Mouse (Mus musculus): ENCODE data around the gene Caskin1. TPM values are rescaled to one million over a fixed set of nuclear protein-coding genes. Genes with fewer than 3 reads are reported as not detected.
A peak's percentile ranks its signal among the peaks of the same experiment; 100 is the strongest.

Caskin1 gene
- polyA plus RNA-seq, 1 experiment = 0.47 TPM

- Histone ChIP-seq H3K27ac (ENCODE audit: insufficient read depth, low read length) (no peak overlapping the region), H3K36me3 (ENCODE audit: control insufficient read depth, insufficient read depth, low read length) (no peaks in the 10 kb centered on the region), H3K4me1 (ENCODE audit: control insufficient read depth, insufficient read depth, insufficient read length) (no peaks in the 10 kb centered on the region), H3K4me3 (ENCODE audit: extremely low read depth, insufficient read depth, insufficient read length) (no peak overlapping the region), H3K27me3 (ENCODE audit: control insufficient read depth, insufficient read depth, low read length) (no peaks in the 10 kb centered on the region)
- TF ChIP-seq POLR2A (IDR thresholded peaks at IDR 0.05; ENCODE audit: low read depth, low read length) = no peak
- TF ChIP-seq CTCF (IDR thresholded peaks at IDR 0.05; ENCODE audit: extremely low read depth, insufficient read depth, insufficient read length, insufficient replicate concordance) = no peak
- 61% methylated on average over 2 of the region's 2 CpGs for WGBS
- no peak for DNase-seq (ENCODE audit: low read depth in 1 of 2, low spot score in 2 of 2)
These were observed 26.8 kb upstream of the Caskin1 start for GRCm38 (mm10) chr17:24461580-24461979.

GRCm38 (mm10) chr17:24462932-24463331, 25.5 kb upstream of the Caskin1 start:
- no peak for DNase-seq (ENCODE audit: low read depth in 1 of 2, low spot score in 2 of 2)
- H3K4me3 ChIP-seq (ENCODE audit: extremely low read depth, insufficient read depth, insufficient read length) = no peak overlapping the region
- no peaks in the 10 kb centered on the region for H3K4me1 ChIP-seq (ENCODE audit: control insufficient read depth, insufficient read depth, insufficient read length)
- H3K36me3 ChIP-seq (ENCODE audit: control insufficient read depth, insufficient read depth, low read length) = no peaks in the 10 kb centered on the region
- H3K27me3 ChIP-seq (ENCODE audit: control insufficient read depth, insufficient read depth, low read length) = no peaks in the 10 kb centered on the region
- no peak overlapping the region for H3K27ac ChIP-seq (ENCODE audit: insufficient read depth, low read length)
- TF ChIP-seq CTCF (IDR thresholded peaks at IDR 0.05; ENCODE audit: extremely low read depth, insufficient read depth, insufficient read length, insufficient replicate concordance) (no peak), POLR2A (IDR thresholded peaks at IDR 0.05; ENCODE audit: low read depth, low read length) (no peak)
- WGBS = 100% methylated on average over 1 of the region's 1 CpGs

GRCm38 (mm10) chr17:24463374-24464133, 24.8 kb upstream of the Caskin1 start:
- 41% methylated on average over 6 of the region's 6 CpGs for WGBS
- H3K4me3 ChIP-seq (ENCODE audit: extremely low read depth, insufficient read depth, insufficient read length) = no peak overlapping the region
- H3K27ac ChIP-seq (ENCODE audit: insufficient read depth, low read length) = no peak overlapping the region
- no peaks in the 10 kb centered on the region for H3K27me3 ChIP-seq (ENCODE audit: control insufficient read depth, insufficient read depth, low read length)
- TF ChIP-seq CTCF (IDR thresholded peaks at IDR 0.05; ENCODE audit: extremely low read depth, insufficient read depth, insufficient read length, insufficient replicate concordance) (no peak), POLR2A (IDR thresholded peaks at IDR 0.05; ENCODE audit: low read depth, low read length) (no peak)
- no peaks in the 10 kb centered on the region for H3K4me1 ChIP-seq (ENCODE audit: control insufficient read depth, insufficient read depth, insufficient read length)
- no peaks in the 10 kb centered on the region for H3K36me3 ChIP-seq (ENCODE audit: control insufficient read depth, insufficient read depth, low read length)
- no peak for DNase-seq (ENCODE audit: low read depth in 1 of 2, low spot score in 2 of 2)

- peaks cover 12% of the 10 kb centered on the region for H3K4me1 ChIP-seq (ENCODE audit: control insufficient read depth, insufficient read depth, insufficient read length)
- TF ChIP-seq CTCF (IDR thresholded peaks at IDR 0.05; ENCODE audit: extremely low read depth, insufficient read depth, insufficient read length, insufficient replicate concordance) = no peak
- no peak for TF ChIP-seq POLR2A (IDR thresholded peaks at IDR 0.05; ENCODE audit: low read depth, low read length)
- DNase-seq (ENCODE audit: low read depth in 1 of 2, low spot score in 2 of 2) = no peak
- no peaks in the 10 kb centered on the region for H3K36me3 ChIP-seq (ENCODE audit: control insufficient read depth, insufficient read depth, low read length)
- H3K27ac ChIP-seq (ENCODE audit: insufficient read depth, low read length) = no peak overlapping the region
- no peak overlapping the region for H3K4me3 ChIP-seq (ENCODE audit: extremely low read depth, insufficient read depth, insufficient read length)
- no peaks in the 10 kb centered on the region for H3K27me3 ChIP-seq (ENCODE audit: control insufficient read depth, insufficient read depth, low read length)
- WGBS = 96% methylated on average over 5 of the region's 5 CpGs
These were observed 19.7 kb upstream of the Caskin1 start for GRCm38 (mm10) chr17:24468636-24469246.

GRCm38 (mm10) chr17:24469336-24469909, 19.0 kb upstream of the Caskin1 start:
- H3K4me3 ChIP-seq (ENCODE audit: extremely low read depth, insufficient read depth, insufficient read length) = peak overlapping the region; percentile 93
- H3K4me1 ChIP-seq (ENCODE audit: control insufficient read depth, insufficient read depth, insufficient read length) = peaks cover 12% of the 10 kb centered on the region
- peak overlapping the region; percentile 96 for H3K27ac ChIP-seq (ENCODE audit: insufficient read depth, low read length)
- no peaks in the 10 kb centered on the region for H3K36me3 ChIP-seq (ENCODE audit: control insufficient read depth, insufficient read depth, low read length)
- DNase-seq (ENCODE audit: low read depth in 1 of 2, low spot score in 2 of 2) = no peak
- no peak for TF ChIP-seq CTCF (IDR thresholded peaks at IDR 0.05; ENCODE audit: extremely low read depth, insufficient read depth, insufficient read length, insufficient replicate concordance)
- no peak for TF ChIP-seq POLR2A (IDR thresholded peaks at IDR 0.05; ENCODE audit: low read depth, low read length)
- H3K27me3 ChIP-seq (ENCODE audit: control insufficient read depth, insufficient read depth, low read length) = no peaks in the 10 kb centered on the region
- 19% methylated on average over 7 of the region's 7 CpGs for WGBS

GRCm38 (mm10) chr17:24469910-24470602, 18.3 kb upstream of the Caskin1 start, which contains the start of the genes E4f1 and Pgp:
TSS of gene E4f1 (minus strand) at chr17:24470313.
TSS of gene Pgp (plus strand) at chr17:24470392.
- Histone ChIP-seq H3K36me3 (ENCODE audit: control insufficient read depth, insufficient read depth, low read length) (peaks cover under 1% of the 10 kb centered on the region; the same call in 1 of the 2 replicates), H3K27me3 (ENCODE audit: control insufficient read depth, insufficient read depth, low read length) (no peaks in the 10 kb centered on the region), H3K4me1 (ENCODE audit: control insufficient read depth, insufficient read depth, insufficient read length) (peaks cover 12% of the 10 kb centered on the region), H3K4me3 (ENCODE audit: extremely low read depth, insufficient read depth, insufficient read length) (peak within 1 kb of the TSS; percentile 93), H3K27ac (ENCODE audit: insufficient read depth, low read length) (peak within 1 kb of the TSS; percentile 96)
- under 1% methylated on average over 62 of the region's 75 CpGs for WGBS
- DNase-seq (ENCODE audit: low read depth in 1 of 2, low spot score in 2 of 2) = peak; percentile 94 to 97
- TF ChIP-seq CTCF (IDR thresholded peaks at IDR 0.05; ENCODE audit: extremely low read depth, insufficient read depth, insufficient read length, insufficient replicate concordance) (no peak), POLR2A (IDR thresholded peaks at IDR 0.05; ENCODE audit: low read depth, low read length) (peak; percentile 63)

Measured in spleen, adult 2 months (tissue).